Mouse (Mus musculus) embryonic fibroblast, embryonic 13.5 days (primary cell): ENCODE measurements around the gene Junb. TPM values are rescaled to one million over a fixed set of nuclear protein-coding genes. Genes with fewer than 3 reads are reported as not detected.

Source experiments
- H3K27ac ChIP-seq: 2 replicates; pipeline ENCODE4 v1.5.1; 2012; ENCODE audit warnings: low read length, control low read depth, inconsistent platforms; ENCODE audit not compliant: insufficient read depth
- H3K4me1 ChIP-seq: 2 replicates; pipeline ENCODE4 v1.6.1; 2011; ENCODE audit warnings: low read length; ENCODE audit not compliant: control insufficient read depth, insufficient read depth
- H3K4me3 ChIP-seq: 2 replicates; pipeline ENCODE4 v1.5.1; 2011; ENCODE audit warnings: mild to moderate bottlenecking, control low read depth, low read length; ENCODE audit not compliant: insufficient read depth
- CTCF ChIP-seq: IDR thresholded peaks from 2 replicates; pipeline ENCODE4 v1.5.1; 2011; ENCODE audit warnings: mild to moderate bottlenecking, control low read depth, low read length, moderate library complexity, borderline replicate concordance; ENCODE audit not compliant: insufficient read depth
- POLR2A ChIP-seq: IDR thresholded peaks from 2 replicates; pipeline ENCODE4 v1.6.1; 2011; ENCODE audit warnings: low read depth, mild to moderate bottlenecking, control low read depth, low read length, moderate library complexity
- polyA plus RNA-seq: library from polyadenylated mRNA; stranded (reverse); fragments of >200 nt; gene quantifications from 2 replicates; pipeline ENCODE4 v1.2.4, GENCODE M21; 2011; ENCODE audit warnings: low read depth; ENCODE audit not compliant: missing spikeins, insufficient read length

Gene Junb
- polyA plus RNA-seq, 1 experiment, result 35.0 TPM

DNA sequence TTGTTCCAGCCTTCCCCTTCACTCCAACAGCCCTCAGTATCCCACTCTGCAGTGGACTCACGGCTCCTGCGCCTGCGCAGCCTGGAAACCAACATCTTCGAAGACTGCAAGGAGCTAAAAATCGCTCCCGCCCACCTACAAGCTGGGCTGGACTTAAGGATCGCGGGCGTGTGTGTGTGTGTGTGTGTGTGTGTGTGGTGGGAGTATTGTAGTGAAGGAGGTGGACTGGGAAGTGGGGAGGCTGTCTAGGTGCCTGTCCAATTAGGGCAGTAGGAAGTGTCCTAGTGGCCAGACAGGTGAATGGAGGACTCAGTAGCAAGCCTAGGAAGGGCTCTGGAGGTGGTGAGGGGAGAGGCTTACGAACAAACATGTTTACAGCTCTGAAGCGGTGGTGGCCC lies 33.3 kb downstream of the Junb start:
- Histone ChIP-seq H3K4me1 (no peaks in the 10 kb centered on the region), H3K4me3 (no peak overlapping the region), H3K27ac (no peak overlapping the region)
- TF ChIP-seq POLR2A, result no peak
- no peak for TF ChIP-seq CTCF

DNA sequence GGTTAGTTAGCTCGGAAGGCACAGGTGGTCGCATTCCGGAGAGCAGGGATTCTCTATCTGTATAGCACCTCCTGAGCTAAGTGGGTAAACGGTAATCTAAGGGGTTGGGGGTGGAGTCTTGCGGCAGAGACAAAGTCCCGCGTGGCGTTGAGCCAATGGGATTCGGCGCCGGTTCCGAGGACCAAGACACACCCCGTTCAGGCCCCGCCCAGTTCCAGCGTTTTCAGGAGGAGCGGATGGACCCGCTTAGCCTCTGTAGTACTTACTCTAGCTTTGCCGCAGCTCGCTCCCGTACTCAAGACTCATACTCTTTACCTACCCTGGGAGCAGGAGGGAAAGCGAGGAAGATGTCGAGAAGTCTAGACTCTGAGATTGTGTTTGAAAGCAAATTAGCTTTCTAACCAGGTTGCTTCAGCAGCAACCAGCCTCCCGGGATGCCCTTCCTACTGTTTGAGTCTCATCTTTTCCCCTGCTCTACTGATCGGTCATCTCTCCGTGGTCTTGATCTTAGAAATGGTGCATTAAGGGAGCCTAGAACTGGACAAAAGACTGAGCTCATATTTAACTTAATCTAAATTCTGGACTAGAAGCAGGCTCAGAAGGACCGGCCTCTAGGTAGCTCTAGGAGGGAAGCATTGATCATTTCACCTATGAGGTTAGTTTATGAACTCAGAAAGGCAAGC lies 33.9 kb downstream of the Junb start:
- Histone ChIP-seq H3K4me1 (no peaks in the 10 kb centered on the region), H3K4me3 (no peak overlapping the region), H3K27ac (no peak overlapping the region)
- TF ChIP-seq CTCF (no peak), POLR2A (no peak)

DNA sequence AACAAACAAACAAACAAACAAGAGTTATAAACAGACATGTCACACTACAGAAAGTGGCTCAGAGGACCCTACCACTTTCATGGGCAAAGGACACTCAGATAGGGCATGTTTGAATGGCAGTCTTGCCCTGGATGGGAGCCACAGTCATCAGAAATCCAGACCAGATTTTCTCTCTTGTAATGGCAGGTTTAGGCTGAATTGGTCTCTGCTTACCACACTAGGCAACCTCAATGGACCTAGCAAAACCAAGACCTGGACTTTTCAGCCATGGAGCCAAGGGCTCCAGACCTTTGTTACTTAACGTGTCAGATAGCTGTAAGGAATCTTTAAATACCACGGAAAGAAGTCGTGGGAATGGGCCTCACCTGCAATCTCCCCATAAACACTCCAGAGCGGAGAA lies 34.8 kb downstream of the Junb start:
- TF ChIP-seq CTCF (no peak), POLR2A (no peak)

DNA sequence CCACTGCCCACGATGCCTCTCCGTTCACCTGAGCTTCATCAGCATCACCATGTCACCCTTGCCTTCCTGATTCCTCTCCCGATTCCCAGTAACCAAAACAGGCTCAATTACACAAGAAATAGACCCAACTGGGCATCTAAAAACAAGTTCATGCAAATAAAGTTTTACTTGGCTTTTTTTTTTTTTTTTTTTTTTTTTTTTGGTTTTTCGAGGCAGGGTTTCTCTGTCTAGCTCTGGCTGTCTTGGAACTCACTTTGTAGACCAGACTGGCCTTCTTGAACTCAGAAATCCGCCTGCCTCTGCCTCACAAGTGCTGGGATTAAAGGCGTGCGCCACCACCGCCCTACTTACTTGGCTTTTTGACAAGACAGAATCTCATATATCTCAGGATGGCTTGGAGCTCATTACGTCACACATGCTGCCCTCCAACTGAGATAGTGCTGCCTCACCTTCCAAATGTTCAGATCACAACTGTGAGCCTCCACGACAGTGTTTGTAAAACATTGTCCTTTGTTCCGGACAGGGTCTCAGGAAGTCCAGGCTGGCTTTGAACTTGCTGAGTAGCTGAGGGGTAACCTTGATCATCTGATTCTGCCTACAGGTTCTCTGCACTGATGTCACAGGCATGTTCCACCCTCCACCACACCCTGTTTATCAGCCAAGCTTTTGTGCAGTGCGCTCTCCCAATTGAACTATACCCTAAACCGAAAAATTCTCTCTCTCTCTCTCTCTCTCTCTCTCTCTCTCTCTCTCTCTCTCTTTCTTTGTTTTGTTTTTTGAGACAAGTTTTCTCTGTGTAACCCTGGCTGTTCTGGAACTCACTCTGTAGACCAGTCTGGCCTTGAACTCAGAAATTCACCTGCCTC lies 40.7 kb downstream of the Junb start:
- TF ChIP-seq CTCF (no peak), POLR2A (no peak)
- no peak overlapping the region for H3K27ac ChIP-seq
- H3K4me1 ChIP-seq, result 0 out of 2 replicates have a peak, but pooled peaks cover 3% of the 10 kb centered on the region
- no peak overlapping the region for H3K4me3 ChIP-seq

More for the DNA sequence above, 34.8 kb downstream of the Junb start:
- no peaks in the 10 kb centered on the region for H3K4me1 ChIP-seq
- no peak overlapping the region for H3K4me3 ChIP-seq
- H3K27ac ChIP-seq, result no peak overlapping the region

DNA sequence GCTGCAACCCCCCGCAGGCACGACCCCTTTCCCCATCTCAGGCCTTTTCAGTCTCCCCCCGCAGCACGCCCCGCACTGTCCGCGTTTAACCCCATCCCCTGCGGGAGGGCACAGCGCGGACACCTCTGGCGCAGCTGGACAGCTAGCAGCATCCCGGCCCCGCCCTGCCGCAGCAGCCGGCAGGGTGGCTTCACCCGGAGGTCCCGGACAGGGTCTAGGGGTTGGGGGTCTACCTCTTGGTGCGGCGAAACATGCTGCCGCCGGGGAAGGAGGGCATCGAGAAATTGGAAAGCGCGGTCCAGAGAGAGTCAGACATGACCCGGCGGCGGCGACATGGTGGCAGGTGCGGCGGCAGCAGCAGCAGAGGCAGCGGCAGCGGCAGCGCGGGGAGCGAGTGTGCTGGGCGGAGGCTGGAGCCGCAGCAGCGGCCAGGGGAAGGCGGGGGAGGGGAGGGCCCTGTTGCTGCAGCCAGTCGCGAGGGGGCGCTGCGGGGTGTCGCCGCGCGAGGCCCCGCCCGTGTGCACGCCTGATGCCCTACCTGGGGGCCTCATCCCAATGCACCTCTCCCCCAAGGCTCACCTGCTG lies 41.5 kb downstream of the Junb start, which contains the start of gene Mast1:
TSS of gene Mast1 (minus strand) at position 398 of the 585 bp plus-strand sequence.
- Histone ChIP-seq H3K4me1 (0 out of 2 replicates have a peak, but pooled peaks cover 3% of the 10 kb centered on the region), H3K4me3 (no peak within 1 kb of the TSS), H3K27ac (no peak within 1 kb of the TSS)
- peak; percentile 45 for TF ChIP-seq CTCF
- no peak for TF ChIP-seq POLR2A

DNA sequence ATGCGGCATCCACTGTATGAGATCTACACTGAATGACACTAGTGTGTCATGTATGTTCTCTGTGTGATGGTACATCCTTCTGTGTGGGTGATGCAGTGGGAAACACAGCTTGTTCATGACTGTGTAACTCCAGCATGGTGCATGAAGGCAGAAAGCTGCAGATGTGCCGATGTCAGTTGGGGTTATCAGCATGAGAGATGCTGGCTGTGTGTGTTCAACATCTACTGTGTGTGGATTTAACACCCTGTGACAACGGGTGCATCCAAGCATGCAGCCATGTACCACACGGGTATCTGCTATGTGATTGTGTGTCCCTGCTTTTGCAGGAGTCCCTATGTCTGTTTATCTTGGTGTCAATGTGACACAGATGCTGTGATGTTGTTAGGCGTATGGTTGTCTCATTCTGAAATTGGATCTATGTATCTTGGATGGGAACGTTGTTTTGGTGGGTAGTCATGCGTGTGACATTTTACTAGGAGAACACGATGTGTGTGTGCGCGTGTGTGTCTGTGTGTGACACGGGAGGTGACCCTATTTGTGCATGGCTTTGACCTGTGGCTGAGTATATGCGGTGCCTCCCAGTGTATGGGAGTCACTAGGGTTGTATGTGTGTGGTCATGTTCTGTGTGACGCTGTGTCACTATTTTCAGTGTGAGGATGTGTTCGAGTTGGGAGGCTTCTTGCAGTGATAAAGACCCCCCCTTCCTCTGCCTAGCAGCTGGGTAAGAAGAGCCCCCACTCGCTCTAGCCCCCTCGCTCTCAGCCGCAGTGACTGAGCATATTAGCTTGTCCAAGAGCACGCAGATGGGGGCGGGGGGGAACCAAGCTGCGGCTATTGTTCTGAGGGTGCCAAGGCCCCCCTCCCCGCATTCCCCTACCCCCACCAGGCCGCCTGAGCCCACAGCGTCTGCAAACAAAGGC lies 42.2 kb downstream of the Junb start:
- H3K27ac ChIP-seq, result no peak overlapping the region
- H3K4me1 ChIP-seq, result 0 out of 2 replicates have a peak, but pooled peaks cover 3% of the 10 kb centered on the region
- no peak overlapping the region for H3K4me3 ChIP-seq
- no peak for TF ChIP-seq CTCF
- no peak for TF ChIP-seq POLR2A

DNA sequence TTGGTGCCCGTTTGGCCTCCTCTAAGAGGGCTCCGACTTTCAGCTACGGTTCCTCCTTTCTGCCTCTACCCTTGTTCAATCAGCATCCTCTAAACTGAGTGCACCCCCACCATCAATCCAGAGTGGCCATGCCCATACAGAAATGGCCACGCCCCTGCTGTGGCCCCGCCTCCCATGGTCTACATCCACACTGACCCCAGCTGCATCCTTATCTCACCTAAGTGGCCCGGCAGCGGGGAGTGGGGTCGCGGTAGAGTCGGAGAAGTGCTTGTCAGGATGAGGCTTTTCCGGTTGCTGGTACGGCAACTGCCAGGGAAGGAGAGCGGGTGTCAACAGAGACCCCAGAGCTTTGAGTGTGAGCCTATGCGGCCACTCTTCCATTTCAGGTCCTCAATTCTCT lies 43.0 kb downstream of the Junb start:
- Histone ChIP-seq H3K4me3 (no peak overlapping the region), H3K4me1 (0 out of 2 replicates have a peak, but pooled peaks cover 3% of the 10 kb centered on the region), H3K27ac (no peak overlapping the region)
- TF ChIP-seq CTCF, result no peak

DNA sequence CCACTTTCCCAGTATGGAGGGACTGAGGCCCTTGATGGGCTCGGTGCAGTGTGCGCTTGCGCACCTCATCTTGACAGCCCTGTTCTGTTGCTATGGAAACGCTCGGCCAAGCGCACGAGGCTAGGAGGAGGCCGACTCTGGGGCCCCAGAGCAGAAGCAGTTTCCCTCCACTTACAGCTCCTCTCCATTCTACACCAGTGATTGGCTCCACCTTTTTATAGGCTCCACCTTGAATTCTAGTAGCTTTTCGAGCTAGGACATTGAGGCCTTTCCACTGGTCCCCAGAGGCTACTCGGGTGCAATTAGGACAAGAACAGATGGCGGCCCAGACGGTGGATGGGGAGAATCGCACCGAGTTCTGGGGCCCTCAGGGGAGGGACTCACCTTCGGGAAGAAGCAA lies 43.7 kb downstream of the Junb start:
- TF ChIP-seq CTCF, result no peak
- no peak for TF ChIP-seq POLR2A
- H3K27ac ChIP-seq, result no peak overlapping the region
- H3K4me3 ChIP-seq, result no peak overlapping the region
- 0 out of 2 replicates have a peak, but pooled peaks cover 3% of the 10 kb centered on the region for H3K4me1 ChIP-seq

DNA sequence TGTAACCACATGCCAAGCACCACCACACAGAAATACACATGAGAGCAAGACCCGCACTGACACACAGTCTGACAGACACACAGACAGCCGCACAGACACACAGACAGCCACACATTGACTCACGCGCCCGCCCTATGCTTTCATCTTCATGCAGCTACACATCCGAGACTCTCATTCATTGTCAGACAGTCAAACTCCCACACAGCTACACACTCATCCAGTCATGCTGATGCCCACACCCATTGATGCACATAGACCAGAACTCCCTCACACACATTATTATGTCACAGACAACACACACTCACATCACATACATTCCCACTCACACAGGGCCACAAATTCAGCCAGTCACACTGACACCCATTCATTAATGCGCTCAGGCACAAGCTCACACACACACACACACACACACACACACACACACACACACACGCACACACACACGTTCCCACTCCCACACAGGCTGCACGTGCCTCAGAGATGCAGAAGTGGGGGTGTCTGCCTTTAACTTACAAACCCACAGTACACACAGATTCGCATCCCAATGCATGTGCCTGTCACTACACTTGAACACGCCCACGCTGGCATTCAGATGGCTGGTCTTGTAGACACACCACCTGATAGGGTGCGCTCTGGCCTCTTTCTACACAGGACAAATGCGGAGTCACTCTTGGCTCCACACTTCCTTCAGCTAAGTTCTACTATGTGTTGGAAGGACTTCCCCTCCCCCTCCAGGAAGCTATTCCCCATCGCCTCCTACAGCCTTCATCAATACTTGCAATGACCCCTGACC lies 44.6 kb downstream of the Junb start:
- H3K4me3 ChIP-seq, result no peak overlapping the region

More for the DNA sequence above, 44.6 kb downstream of the Junb start:
- TF ChIP-seq POLR2A, result no peak
- no peak for TF ChIP-seq CTCF
- Histone ChIP-seq H3K4me1 (0 out of 2 replicates have a peak, but pooled peaks cover 3% of the 10 kb centered on the region), H3K27ac (no peak overlapping the region)
